Comparison of ENCODE assay signal across 8 mouse cellular contexts in the genomic region with DNA sequence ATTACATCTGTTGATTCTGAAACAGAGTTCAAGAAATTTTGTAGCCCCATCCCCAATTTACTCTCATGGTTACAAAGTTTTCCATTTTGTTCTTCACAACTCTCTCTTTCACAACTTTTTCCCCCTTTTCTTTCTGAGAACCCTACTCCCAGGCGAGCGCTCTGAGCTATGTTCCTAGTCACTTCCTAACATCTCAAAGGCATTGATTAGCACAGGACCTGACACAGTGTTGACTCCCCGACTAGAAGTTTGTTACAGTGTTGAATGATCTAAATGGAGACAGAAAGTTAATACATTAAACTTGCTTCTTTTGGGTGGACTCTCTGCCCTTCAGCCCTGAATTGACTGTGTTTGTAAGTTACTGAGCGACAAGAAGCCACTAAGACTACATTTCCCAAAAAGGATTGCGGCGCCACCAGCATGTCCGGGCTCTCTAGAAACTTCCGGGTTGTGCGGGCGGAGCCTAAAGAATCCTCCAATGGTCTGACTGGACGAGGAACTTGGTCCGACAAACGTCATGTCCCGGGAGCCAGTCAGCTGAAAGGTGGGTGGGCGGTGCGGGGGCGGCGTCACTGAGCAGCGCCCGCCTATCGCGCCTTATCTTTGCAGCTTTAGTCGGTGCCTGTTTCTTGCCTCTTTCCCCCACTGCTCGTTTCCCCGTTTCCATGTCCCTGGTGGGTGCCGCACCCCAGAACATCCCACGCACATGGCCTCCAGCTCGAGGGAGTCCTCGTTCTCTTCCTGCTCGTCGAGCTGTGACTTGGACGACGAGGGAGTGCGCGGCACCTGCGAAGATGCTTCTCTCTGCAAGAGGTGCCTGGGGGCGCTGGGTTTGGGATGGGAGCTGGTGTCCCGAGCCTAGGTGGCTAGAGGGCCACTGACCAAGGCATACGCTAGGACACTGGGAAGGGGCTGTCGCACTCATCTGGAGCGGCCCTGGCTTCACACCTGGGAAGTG. TPM values are rescaled to one million over a fixed set of nuclear protein-coding genes. Genes with fewer than 3 reads are reported as not detected.
DNase-seq lines count a peak whose midpoint lies in the region; ATAC-seq lines count a peak whose summit lies in the region.

No protein-coding gene starts in this region.

- no peaks in the 10 kb centered on the region for H3K36me3 ChIP-seq in hindbrain, embryonic 14.5 days (replicated peaks; ENCODE audit: control insufficient read depth, insufficient read depth)

- ATAC-seq in hindbrain, embryonic 14.5 days (ENCODE audit: low FRiP score), result peak; percentile 99

- WGBS in hindbrain, embryonic 14.5 days, result 5% methylated on average over 41 of the region's 41 CpGs

- peak overlapping the region; percentile 65 for H3K4me3 ChIP-seq in hindbrain, embryonic 14.5 days (replicated peaks; ENCODE audit: low read length)

- peak; percentile 99 for DNase-seq in R1 (ENCODE audit: low read depth, low spot score)
- DNase-seq in cerebellum, postnatal 25 days, result peak; percentile 91 to 95
- peak; percentile 88 to 91 for DNase-seq in frontal cortex, postnatal 25 days (ENCODE audit: low spot score in 2 of 2)
- peak; percentile 94 for DNase-seq in hindbrain, embryonic 14.5 days (ENCODE audit: low spot score)
- DNase-seq in layer of hippocampus, postnatal 36 days, result peak; percentile 93 to 95
- peak; percentile 99 for DNase-seq in lung, postnatal 36 days
- peak; percentile 99 for DNase-seq in retina, postnatal 1 day
- peak; percentile 72 to 94 for DNase-seq in urinary bladder, adult 18-20 months (ENCODE audit: low spot score in 2 of 2)

- H3K9ac ChIP-seq in hindbrain, embryonic 14.5 days, result peak overlapping the region; percentile 75

- peaks cover 16% of the 10 kb centered on the region for H3K4me1 ChIP-seq in hindbrain, embryonic 14.5 days (replicated peaks; ENCODE audit: control insufficient read depth, insufficient read depth, low read length)

- no peaks in the 10 kb centered on the region for H3K27me3 ChIP-seq in hindbrain, embryonic 14.5 days (ENCODE audit: control insufficient read depth, insufficient read depth, low read length)

- H3K9me3 ChIP-seq in hindbrain, embryonic 14.5 days (ENCODE audit: control insufficient read depth, low read length), result no peaks in the 10 kb centered on the region

- peak overlapping the region; percentile 70 for H3K4me2 ChIP-seq in hindbrain, embryonic 14.5 days (replicated peaks)

- H3K27ac ChIP-seq in hindbrain, embryonic 14.5 days, result peak overlapping the region; percentile 69

RNA-seq across cellular contexts. Expression of a gene that starts 8.0 kb away (rescaled TPM):
- polyA plus RNA-seq in hindbrain, embryonic 14.5 days (2014; fragmentation: Nextera tagmentation; extraction: Ambion mirVana), result 11.4 and 11.7 TPM in 2 replicates
- total RNA-seq in layer of hippocampus, postnatal 36 days (2021), result 10 to 100 TPM; 27.5 to 34.3 TPM

RNA-seq across cellular contexts. Expression of a gene that starts 8.1 kb away (rescaled TPM):
- 106 and 110 TPM in 2 replicates for polyA plus RNA-seq in hindbrain, embryonic 14.5 days (2014; fragmentation: Nextera tagmentation; extraction: Ambion mirVana)
- total RNA-seq in layer of hippocampus, postnatal 36 days (2021), result 10 to 100 TPM; 86.7 to 91.0 TPM

Comparison
In these comparisons a context has a peak if more than half of its experiments do, and no peak if none do; other contexts are left out.
1. Peak in every context shown above with its lines: DNase-seq, ATAC-seq, H3K4me3 ChIP-seq and H3K27ac ChIP-seq.